Mouse (Mus musculus) MEL (cell line): Measurements from ENCODE around the gene Hs6st1.

Source experiments
- CTCF ChIP-seq, 3 experiments: IDR thresholded peaks in 2 of 3; conservative IDR thresholded peaks in 1 of 3; 2 replicates each; pipeline ENCODE4 v1.5.1; 2011 to 2012; ENCODE audit warnings: low read length in 3 of 3, low read depth in 2 of 3, mild to moderate bottlenecking in 2 of 3, improper control_type of control experiment in 1 of 3, inconsistent platforms in 1 of 3, mixed read lengths in 1 of 3, moderate library complexity in 1 of 3; ENCODE audit not compliant: control insufficient read depth in 1 of 3, insufficient read depth in 1 of 3, poor library complexity in 1 of 3, severe bottlenecking in 1 of 3
- ELF1 ChIP-seq: IDR thresholded peaks from 2 replicates; pipeline ENCODE4 v1.6.1; 2014; ENCODE audit warnings: low read depth, mild to moderate bottlenecking, inconsistent platforms, low read length, improper control_type of control experiment, moderate library complexity
- GATA1 ChIP-seq: IDR thresholded peaks from 2 replicates; pipeline ENCODE4 v1.6.1; 2011; ENCODE audit warnings: low read depth, low read length, improper control_type of control experiment
- RAD21 ChIP-seq: IDR thresholded peaks from 2 replicates; pipeline ENCODE4 v1.6.1; 2011; ENCODE audit warnings: mild to moderate bottlenecking, low read depth, low read length, improper control_type of control experiment
- ZKSCAN1 ChIP-seq: IDR thresholded peaks from 2 replicates; pipeline ENCODE4 v1.6.1; 2012; ENCODE audit warnings: low read depth, mild to moderate bottlenecking, inconsistent platforms, low read length, improper control_type of control experiment, moderate library complexity

GRCm38 (mm10) chr1:36085069-36085468 lies 16.9 kb downstream of the Hs6st1 start:
- TF ChIP-seq RAD21 (no peak), ZKSCAN1 (no peak), GATA1 (no peak), ELF1 (no peak), CTCF (IDR thresholded peaks at IDR 0.05 in 2 of 3, conservative IDR thresholded peaks at IDR 0.05 in 1 of 3; ENCODE audit: control insufficient read depth in 1 of 3, insufficient read depth in 1 of 3, low read depth in 2 of 3, low read length in 3 of 3, poor library complexity in 1 of 3, severe bottlenecking in 1 of 3) (no peak)
